Mouse (Mus musculus): ENCODE measurements around the gene Usp29. TPM values are rescaled to one million over a fixed set of nuclear protein-coding genes. Genes with fewer than 3 reads are reported as not detected.

Usp29 gene
- polyA plus RNA-seq (2012; rRNA removed) = 23.1 and 25.8 TPM in 2 replicates

GRCm38 (mm10) chr7:6730241-6730640, at the start of gene Usp29, which contains the start of gene Peg3:
TSS of gene Usp29 (plus strand) at chr7:6730578.
TSS of gene Peg3 (minus strand) at chr7:6730431.

DNA sequence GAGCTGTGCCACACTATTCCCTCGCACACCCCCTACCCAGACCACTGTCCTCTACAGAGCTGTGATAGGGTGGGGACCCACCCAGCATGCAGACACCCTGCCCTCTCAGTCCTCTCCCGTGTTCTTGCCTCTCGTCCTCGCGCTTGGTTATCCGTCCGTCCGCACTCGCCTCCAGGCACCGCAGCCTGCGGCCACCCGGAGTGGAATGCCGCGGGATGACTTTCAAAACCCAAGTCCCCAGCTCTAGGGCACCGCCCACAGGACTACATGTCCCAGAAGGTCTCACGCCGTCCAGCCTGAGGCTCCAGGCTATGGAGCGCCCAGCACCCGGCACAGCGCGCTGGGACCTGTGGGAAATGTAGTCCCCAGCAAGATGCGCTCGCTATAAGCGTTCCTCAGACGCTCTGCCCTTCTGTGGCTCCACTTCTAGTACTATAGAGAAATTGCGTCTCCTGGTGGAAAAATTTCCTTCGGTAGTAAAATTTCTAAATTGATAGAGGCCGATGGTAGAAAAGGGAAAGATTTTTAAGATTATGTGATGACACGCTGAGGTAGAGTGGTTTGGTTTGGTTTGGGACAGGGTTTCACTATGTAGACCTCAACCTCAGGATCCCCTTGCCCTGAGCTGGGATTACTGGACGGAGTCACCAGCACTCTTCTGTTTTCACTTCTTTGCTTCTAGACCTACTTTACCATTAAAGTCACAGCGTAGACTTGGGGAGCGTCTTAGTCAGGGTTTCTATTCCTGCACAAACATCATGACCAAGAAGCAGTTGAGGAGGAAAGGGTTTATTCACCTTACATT, 33.9 kb upstream of the Usp29 start, which contains the start of gene Zim1:
Gene Zim1, minus strand, starts transcription at position 210 of the 805 bp plus-strand sequence.

DNA sequence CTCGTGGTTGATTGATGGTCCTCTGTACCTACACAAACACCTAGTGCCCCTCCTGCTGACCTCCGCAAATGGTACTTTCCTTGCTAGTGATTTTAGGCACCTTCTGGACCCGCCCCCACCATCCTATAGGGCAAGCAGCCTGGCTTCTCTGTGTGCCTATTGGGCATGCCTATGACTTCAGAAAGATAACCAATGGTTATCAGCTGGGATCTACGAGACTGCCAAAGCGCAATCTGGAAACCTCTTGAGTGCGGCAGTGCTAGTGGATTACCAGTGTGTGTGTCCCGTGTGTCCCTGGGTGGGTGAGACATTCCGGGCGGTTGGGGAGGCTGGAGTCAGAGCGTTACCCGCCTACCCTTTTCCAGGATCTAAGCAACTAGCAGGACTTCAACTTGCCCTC, 264.9 kb downstream of the Usp29 start, which contains the start of gene Aurkc:
Gene Aurkc, plus strand, starts transcription at position 50 of the 400 bp plus-strand sequence.

Other genes starting within 250 kb of the Usp29 start
- gene Olfr5, start 243.6 kb upstream of the Usp29 start, polyA plus RNA-seq (2012; rRNA removed) = not detected in 2 replicates
- not detected in 2 replicates for gene Olfr1347, start 230.8 kb upstream of the Usp29 start, polyA plus RNA-seq (2012; rRNA removed)
- not detected in 2 replicates for gene Olfr1348, start 221.8 kb upstream of the Usp29 start, polyA plus RNA-seq (2012; rRNA removed)
- gene Olfr1349, start 207.6 kb upstream of the Usp29 start, polyA plus RNA-seq (2012; rRNA removed) = 0.04 TPM in 2 replicates
- not detected in 2 replicates for gene Olfr1350, start 165.7 kb upstream of the Usp29 start, polyA plus RNA-seq (2012; rRNA removed)
- gene Zim1, start 34.1 kb upstream of the Usp29 start, polyA plus RNA-seq (2012; rRNA removed) = 14.9 and 30.8 TPM in 2 replicates
- gene Peg3, start 147 bp upstream of the Usp29 start, polyA plus RNA-seq (2012; rRNA removed) = 71.3 and 110 TPM in 2 replicates